Mouse (Mus musculus) frontal cortex, adult (tissue): ENCODE results near the gene Emc3.
A peak's percentile ranks its signal among the peaks of the same experiment; 100 is the strongest.

ENCODE experiments used
- ATAC-seq: cut with Nextera tagmentation; 2 replicates; pipeline ENCODE4 v1.9.2; 2017; ENCODE audit warnings: mild to moderate bottlenecking, moderate library complexity, mixed read lengths; ENCODE audit not compliant: low TSS enrichment

Emc3 gene

GRCm38 (mm10) chr6:113530932-113531839 lies at the start of gene Emc3, which contains the start of gene Fancd2:
TSS of gene Emc3 (minus strand) at chr6:113531652.
TSS of gene Fancd2 (plus strand) at chr6:113531682.
- peak; percentile 95 for ATAC-seq

GRCm38 (mm10) chr6:113579306-113579705 lies 47.9 kb upstream of the Emc3 start:
- no peak for ATAC-seq

DNA sequence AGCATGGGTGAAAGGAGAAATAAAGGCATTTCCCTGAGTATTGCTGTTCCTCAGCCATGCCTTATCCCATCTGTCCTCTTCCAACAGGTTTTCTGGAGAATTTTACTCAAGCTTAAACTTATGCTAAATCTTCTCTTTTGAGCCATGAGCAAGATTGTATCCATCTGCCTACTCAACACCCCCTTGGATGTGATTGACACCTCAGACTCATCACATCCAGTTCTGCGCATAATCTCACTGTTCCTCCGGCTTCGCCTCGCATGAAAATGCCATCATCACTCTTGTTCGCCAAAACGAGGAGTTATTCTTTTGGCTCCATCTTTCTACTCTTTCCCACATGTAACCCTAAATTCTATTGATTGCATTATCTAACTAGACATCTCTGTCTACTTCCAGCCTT lies 44.6 kb upstream of the Emc3 start:
- ATAC-seq: peak; percentile 97

DNA sequence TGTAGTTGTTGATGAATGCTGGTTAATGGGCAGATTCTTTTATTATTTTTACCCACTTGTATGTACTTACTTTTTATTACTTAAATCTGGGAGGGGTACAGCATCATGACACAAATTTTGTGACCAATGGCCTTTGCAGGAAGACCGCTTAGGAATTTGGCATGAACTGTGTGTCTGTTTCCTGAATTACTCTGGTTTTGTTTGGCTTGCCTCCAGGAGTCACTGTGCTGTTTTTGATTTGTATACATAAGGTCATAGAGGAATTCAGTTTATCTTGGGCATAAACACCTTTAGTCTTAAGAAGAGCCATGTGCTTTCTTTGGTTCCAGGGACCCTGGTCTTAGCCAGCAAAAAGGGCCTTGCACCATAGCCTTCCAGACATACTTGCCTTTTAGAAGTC lies 33.1 kb upstream of the Emc3 start:
- ATAC-seq: no peak

GRCm38 (mm10) chr6:113559736-113560135 lies 28.3 kb upstream of the Emc3 start:
- ATAC-seq: peak; percentile 69; the same call in 1 of the 2 replicates

DNA sequence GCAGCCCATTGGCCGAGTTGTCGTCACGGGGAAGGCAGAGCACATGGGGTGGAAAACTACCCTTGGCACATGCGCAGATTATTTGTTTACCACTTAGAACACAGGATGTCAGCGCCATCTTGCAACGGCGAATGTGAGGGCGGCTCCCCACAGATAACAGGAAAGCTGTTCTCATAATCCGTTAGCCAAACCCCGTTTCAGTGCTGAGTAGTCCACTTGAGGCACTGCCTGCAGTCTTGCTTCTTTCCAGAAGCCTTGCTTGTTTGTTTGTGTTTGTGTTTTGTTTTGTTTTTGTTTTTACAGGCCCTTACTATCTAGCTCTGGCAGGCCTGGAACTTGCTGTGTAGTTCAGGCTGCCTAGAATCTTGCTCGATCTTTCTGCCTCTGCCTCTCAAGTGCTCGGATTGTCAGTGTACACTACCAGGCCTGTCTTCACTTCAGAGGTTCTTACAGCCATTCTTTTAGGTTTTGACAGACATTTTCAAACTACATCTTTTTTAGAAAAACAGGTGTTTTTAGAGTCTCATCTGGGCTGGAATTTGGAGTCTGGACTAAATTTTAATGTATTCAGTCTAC lies 12.5 kb upstream of the Emc3 start:
- no peak for ATAC-seq

- no peak for ATAC-seq
These were observed 10.2 kb upstream of the Emc3 start for GRCm38 (mm10) chr6:113541610-113542009.

- no peak for ATAC-seq
These were observed 3.4 kb upstream of the Emc3 start for GRCm38 (mm10) chr6:113534886-113535285.

DNA sequence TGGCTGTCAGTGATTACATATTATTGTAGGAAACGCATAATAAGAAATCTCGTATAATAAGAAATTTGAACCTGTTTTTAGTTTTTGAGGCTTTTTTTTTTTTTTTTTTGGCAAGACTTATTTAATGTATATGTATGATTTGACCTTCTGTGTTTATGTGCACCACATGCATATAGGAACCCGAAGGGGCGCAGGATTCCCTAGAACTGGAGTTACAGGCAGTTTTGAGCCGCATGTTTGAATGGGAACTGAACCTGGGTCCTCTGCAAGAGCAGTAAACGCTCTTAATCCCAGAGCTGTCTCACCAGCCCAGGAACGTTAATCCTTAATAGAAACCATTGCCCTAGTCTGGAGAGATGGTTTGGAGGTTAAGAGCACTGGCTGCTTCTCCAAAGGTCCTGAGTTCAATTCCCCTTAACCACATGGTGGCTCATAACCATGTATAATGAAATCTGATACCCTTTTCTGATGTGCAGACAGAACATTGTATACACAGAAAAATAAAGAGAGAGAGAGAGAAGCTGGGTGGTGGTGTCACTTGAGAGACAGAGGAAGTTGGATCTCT lies 470 bp upstream of the Emc3 start:
- ATAC-seq: no peak

DNA sequence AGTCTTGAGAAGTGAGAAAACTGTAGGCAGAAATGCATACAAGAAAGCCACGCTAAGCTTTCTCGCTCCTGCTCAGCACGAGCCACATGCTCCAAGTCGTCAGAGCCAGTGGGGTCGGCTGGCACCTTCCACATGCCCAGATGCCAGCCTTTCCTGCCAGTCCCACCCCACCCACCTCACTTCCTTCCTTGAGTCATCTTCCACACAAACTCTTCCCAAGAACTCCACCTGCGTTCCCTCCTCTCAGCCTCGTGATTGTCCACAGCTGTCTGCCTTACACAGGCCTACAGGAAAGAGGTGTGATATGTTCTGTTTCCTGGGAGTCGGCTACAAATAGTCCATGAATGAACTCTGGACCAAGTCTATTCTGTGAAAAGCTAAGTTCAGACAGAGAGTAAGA lies 8.0 kb downstream of the Emc3 start:
- ATAC-seq: peak; percentile 64

DNA sequence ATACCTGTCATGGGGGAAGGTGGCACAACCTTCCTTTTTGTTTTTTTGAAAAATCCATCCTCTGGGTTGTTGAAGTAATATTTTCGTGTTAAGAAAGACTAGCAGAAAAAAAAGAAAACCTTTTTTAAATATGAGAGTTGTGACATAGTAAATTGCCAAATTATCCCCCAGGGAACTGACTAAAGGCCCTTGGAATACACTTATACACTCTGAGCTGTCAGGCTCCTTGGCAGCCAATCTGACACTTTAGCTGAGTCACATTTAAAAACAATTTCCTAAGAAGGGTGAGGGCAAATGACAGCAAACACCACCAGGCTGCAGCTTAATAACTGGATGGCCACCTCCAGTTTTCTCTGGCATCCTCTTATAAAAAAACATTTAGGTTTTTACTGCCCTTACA lies 9.1 kb downstream of the Emc3 start:
- ATAC-seq: no peak

DNA sequence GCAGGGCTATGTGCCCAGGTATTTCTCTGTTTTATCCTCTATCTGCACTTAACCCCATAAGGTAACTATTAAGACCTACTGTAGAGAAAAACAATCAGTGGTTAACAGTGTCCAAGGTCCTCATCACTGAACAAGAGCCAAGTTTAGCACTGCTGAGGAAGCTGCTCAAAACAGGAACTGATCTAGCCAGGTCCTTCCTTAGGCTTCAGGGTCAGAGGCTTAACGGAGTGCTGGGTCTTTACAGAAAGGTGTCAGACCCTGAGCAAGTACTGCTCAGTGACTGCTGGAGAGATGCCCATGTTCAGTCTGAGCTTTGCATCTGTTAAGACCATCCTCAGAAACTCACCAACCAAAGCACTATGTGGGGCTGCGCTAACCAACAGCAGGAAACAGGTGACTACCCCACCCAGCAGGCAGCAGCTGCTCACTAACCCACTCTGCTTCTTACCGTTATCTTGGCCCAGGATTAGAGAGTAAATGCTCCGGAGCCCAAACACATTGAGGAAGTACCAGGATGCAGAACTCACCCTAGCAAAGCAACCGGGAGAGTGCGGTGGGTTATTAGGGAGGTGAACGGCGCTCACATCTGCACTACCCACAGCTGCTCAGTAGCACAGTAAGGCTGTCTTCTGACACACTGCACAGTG lies 13.9 kb downstream of the Emc3 start:
- ATAC-seq: no peak

DNA sequence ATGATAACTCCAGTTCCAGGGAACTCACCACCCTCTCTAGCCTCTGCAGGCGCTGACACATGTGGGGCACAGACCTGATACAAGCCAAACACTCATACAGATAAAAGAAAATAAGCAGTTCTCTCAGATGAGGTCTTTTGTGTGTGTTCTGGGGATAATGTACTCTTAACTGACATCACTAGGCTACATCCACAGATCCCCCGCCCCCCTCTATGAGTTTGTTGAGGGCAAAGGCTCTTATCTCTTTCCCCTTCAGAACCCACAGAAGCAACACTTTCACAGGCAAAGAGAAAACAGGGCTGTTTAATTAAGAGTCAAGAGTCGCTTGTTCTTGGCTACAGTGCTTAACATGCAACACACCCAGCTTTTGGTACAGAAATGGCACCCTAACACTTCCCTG lies 16.9 kb downstream of the Emc3 start:
- ATAC-seq: no peak

GRCm38 (mm10) chr6:113513944-113514343 lies 17.5 kb downstream of the Emc3 start:
- no peak for ATAC-seq

GRCm38 (mm10) chr6:113508947-113509280 lies 22.5 kb downstream of the Emc3 start:
- ATAC-seq: no peak

DNA sequence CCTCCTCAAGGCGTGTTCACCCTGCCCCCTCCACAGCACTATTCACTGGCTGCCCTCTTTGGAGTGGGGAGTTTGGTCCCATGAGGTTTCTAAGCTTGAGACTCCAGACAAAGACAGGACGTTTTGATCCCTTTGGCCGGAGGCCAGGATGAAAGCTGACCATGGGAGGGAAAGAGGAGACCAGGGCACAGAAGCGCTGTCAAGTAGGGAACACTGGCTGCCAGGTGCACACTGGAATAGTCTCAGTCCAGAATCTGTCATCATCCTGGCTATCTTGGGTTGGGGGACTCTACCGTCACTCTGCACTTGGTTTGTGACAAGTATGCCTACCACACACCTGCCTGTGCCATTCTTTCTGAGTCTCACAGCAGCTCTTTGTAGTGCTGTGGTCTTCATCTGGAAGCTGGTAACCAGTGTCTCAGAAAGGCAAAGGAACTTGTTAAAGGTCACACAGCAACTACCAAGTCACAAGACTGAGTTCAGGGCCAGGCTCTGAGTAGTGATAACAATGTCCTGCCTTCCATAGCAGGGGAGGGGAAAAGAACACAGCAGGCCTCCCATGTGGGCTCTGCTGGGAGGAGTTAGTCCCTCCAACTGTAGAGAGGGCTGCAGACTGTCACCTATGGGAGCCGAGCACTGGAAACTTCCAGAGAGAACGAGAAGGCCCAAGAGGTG lies 23.0 kb downstream of the Emc3 start:
- no peak for ATAC-seq

GRCm38 (mm10) chr6:113507130-113507529 lies 24.3 kb downstream of the Emc3 start:
- no peak for ATAC-seq

- no peak for ATAC-seq
These were observed 25.8 kb downstream of the Emc3 start for GRCm38 (mm10) chr6:113505689-113506088.

- ATAC-seq: no peak
These were observed 28.7 kb downstream of the Emc3 start for GRCm38 (mm10) chr6:113502801-113503200.

DNA sequence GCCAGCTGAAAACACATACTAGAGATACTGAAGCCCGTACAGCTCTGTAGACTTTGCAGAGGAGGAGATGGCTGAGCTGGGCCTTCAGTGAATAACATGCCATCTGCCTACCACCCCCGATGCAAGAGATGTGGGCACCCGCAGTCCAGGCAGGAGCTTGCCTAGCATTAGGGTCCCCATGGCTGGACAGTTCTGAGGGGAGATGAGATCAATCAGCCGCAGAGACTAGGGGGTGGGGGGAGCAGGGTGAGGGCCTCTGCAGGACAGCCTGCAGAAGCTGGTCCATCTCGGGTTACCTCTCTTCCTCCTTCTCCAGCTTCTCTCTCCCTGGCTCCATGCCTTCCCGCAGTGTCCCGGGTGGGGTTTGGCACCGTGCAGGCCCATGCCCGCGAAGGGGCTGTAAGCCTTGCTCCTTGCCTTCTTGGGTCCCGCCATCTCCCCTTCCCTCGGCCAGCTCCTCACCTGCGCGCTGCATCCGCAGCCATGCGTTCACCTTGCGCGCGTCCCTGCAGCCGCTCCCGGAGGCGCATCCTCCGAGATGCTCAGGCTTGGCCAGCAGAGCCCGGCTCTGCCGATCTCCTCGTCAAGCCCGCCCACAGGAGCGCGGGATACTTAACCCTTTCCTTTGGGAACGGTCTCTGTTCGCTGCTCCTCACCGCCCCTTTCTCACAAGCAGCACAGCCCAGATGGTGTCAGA lies 29.9 kb downstream of the Emc3 start, which contains the start of gene Prrt3:
TSS of gene Prrt3 (minus strand) at position 544 of the 697 bp plus-strand sequence.
- peak; percentile 86 for ATAC-seq

DNA sequence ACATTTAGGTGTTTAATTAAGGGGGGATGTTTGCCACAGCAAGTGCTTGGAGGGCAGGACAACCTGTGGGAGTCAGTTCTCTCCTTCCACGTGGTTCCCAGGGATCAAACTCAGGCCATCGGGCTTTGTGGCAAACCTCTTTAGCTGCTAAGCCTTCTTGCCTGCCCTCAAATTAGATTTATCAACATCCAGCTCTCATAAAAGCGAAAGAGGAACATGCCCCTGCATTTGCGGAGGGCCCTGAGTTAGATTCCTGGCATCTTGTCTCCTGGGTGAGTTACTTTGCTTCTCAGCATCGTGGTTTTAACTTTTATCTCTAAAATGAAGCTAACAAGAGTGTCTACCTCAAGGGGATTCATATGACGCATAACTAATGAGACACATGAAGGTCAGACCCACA lies 32.1 kb downstream of the Emc3 start:
- no peak for ATAC-seq
